ENCODE assay signal across 12 mouse cellular contexts in genomic region chr5:148346543-148346942, GRCm38 (mm10). TPM values are rescaled to one million over a fixed set of nuclear protein-coding genes. Genes with fewer than 3 reads are reported as not detected.
DNase-seq lines count a peak whose midpoint lies in the region; ATAC-seq and TF ChIP-seq lines count a peak whose summit lies in the region.
"Had no signal": no experiment of that assay in that cellular context is flagged by ENCODE, and none has a peak within 500 bp of the region (broad histone marks: within the 10 kb centered on the region; RNA-seq: fewer than 3 reads in every experiment).

No protein-coding gene starts in this region.

- H3K9me3 ChIP-seq in intestine, postnatal 0 days (ENCODE audit: control insufficient read depth): no peaks in the 10 kb centered on the region
- no peaks in the 10 kb centered on the region for H3K9me3 ChIP-seq in intestine, embryonic 15.5 days
- H3K9me3 ChIP-seq: hindbrain, embryonic 13.5 days; stomach, embryonic 15.5 days had no signal

- no peak overlapping the region for H3K4me2 ChIP-seq in intestine, postnatal 0 days (replicated peaks; ENCODE audit: low read depth)
- no peak overlapping the region for H3K4me2 ChIP-seq in intestine, embryonic 15.5 days (replicated peaks)
- H3K4me2 ChIP-seq: hindbrain, embryonic 13.5 days; stomach, embryonic 15.5 days had no signal

- DNase-seq in thymus, postnatal 14 days: peak; percentile 28
- no peak for DNase-seq in thymus, postnatal 10 days (ENCODE audit: low spot score in 2 of 2)
- DNase-seq in c-Kit-positive CD71-positive TER-119-positive erythroid progenitor cells, embryonic 14.5 days (ENCODE audit: low spot score): peak; percentile 32
- DNase-seq in right cerebral cortex, postnatal 14 days: no peak
- no peak for DNase-seq in frontal cortex, postnatal 10 days (ENCODE audit: low spot score in 2 of 2)
- DNase-seq: cerebellum, adult 18-20 months had no signal

- H3K4me1 ChIP-seq in intestine, postnatal 0 days (replicated peaks; ENCODE audit: control insufficient read depth, insufficient read depth, low read length): no peaks in the 10 kb centered on the region; the same call in 1 of the 2 replicates
- H3K4me1 ChIP-seq in intestine, embryonic 15.5 days (replicated peaks): peaks cover 9% of the 10 kb centered on the region; the same call in 1 of the 2 replicates

- H3K9ac ChIP-seq in intestine, postnatal 0 days (ENCODE audit: low read depth, low read length): no peak overlapping the region
- no peak overlapping the region for H3K9ac ChIP-seq in intestine, embryonic 15.5 days
- H3K9ac ChIP-seq: hindbrain, embryonic 13.5 days; stomach, embryonic 15.5 days had no signal

- H3K4me3 ChIP-seq in intestine, postnatal 0 days (ENCODE audit: low read depth, low read length): no peak overlapping the region
- H3K4me3 ChIP-seq in intestine, embryonic 15.5 days (replicated peaks): no peak overlapping the region
- H3K4me3 ChIP-seq: hindbrain, embryonic 13.5 days; stomach, embryonic 15.5 days had no signal

- no peak overlapping the region for H3K27ac ChIP-seq in intestine, postnatal 0 days (ENCODE audit: low read depth, low read length)
- no peak overlapping the region for H3K27ac ChIP-seq in intestine, embryonic 15.5 days
- H3K27ac ChIP-seq: hindbrain, embryonic 13.5 days; stomach, embryonic 15.5 days had no signal

- no peaks in the 10 kb centered on the region for H3K27me3 ChIP-seq in intestine, postnatal 0 days (replicated peaks; ENCODE audit: control insufficient read depth, insufficient read depth, low read length)
- H3K27me3 ChIP-seq in intestine, embryonic 15.5 days (replicated peaks): no peaks in the 10 kb centered on the region
- H3K27me3 ChIP-seq: hindbrain, embryonic 13.5 days; stomach, embryonic 15.5 days had no signal

- 87% methylated on average over 8 of the region's 8 CpGs for WGBS in intestine, postnatal 0 days
- 79% methylated on average over 8 of the region's 8 CpGs for WGBS in intestine, embryonic 15.5 days

- peaks cover 17% of the 10 kb centered on the region for H3K36me3 ChIP-seq in intestine, postnatal 0 days (ENCODE audit: control insufficient read depth, insufficient read depth)
- peaks cover 5% of the 10 kb centered on the region; the same call in 1 of the 2 replicates for H3K36me3 ChIP-seq in intestine, embryonic 15.5 days
- H3K36me3 ChIP-seq: hindbrain, embryonic 13.5 days; stomach, embryonic 15.5 days had no signal

- ATAC-seq in intestine, postnatal 0 days: no peak
- no peak for ATAC-seq in intestine, embryonic 15.5 days
- no peak for ATAC-seq in monocyte, adult 5-6 weeks (replicated peaks; ENCODE audit: insufficient number of reproducible peaks, low FRiP score, low TSS enrichment, poor library complexity, severe bottlenecking)
- ATAC-seq: activated CD4-positive, CD25-positive, alpha-beta regulatory T cell, adult 4 months had no signal

- peak; percentile 70 for TF ChIP-seq CTCF in intestine, postnatal 0 days (IDR thresholded peaks at IDR 0.05; ENCODE audit: low read depth)

RNA-seq across cellular contexts. Expression of gene Slc7a1, which starts 53.2 kb away (rescaled TPM):
- polyA plus RNA-seq in intestine, postnatal 0 days (2015; fragmentation: Nextera tagmentation; extraction: Ambion mirVana): 10.8 and 11.7 TPM in 2 replicates
- polyA plus RNA-seq in intestine, embryonic 15.5 days (2015; fragmentation: Nextera tagmentation; extraction: Ambion mirVana): 26.5 and 28.8 TPM in 2 replicates
- 18.7 to 39.0 TPM (median 26.6 TPM) in 3 replicates for total RNA-seq in monocyte, adult 5-6 weeks (2017)

Comparison
In these comparisons a context has a peak if more than half of its experiments do, and no peak if none do; other contexts are left out.
1. DNase-seq: peak in thymus, postnatal 14 days (single experiment) and c-Kit-positive CD71-positive TER-119-positive erythroid progenitor cells, embryonic 14.5 days (single experiment); none in thymus, postnatal 10 days (0 of 2), right cerebral cortex, postnatal 14 days (single experiment) and frontal cortex, postnatal 10 days (0 of 2).